Mouse (Mus musculus): ENCODE data around the gene Rab3gap1.

GRCm38 (mm10) chr1:127845472-127845871 is 23.1 kb upstream of the Rab3gap1 start:
- no peak for TF ChIP-seq CTCF (IDR thresholded peaks at IDR 0.05; ENCODE audit: control insufficient read depth, insufficient read depth, low read length)
- no peak for TF ChIP-seq POLR2A (IDR thresholded peaks at IDR 0.05; ENCODE audit: borderline replicate concordance, control insufficient read depth, low read depth, low read length)
